Mouse (Mus musculus) stomach, embryonic 14.5 days (tissue): ENCODE results near the gene 3110009E18Rik. TPM values are rescaled to one million over a fixed set of nuclear protein-coding genes. Genes with fewer than 3 reads are reported as not detected.

Experiments used
- ATAC-seq: fragments of 200-750 bp; cut with Nextera tagmentation; 2 replicates; pipeline ENCODE4 v1.8.0; 2017; ENCODE audit warnings: low read depth, moderate TSS enrichment; ENCODE audit not compliant: insufficient number of reproducible peaks, insufficient read depth, low FRiP score
- H3K27ac ChIP-seq: fragments of 300-500 bp; sonication (generic); 2 replicates; pipeline ENCODE4 v1.5.1; 2014; ENCODE audit warnings: mild to moderate bottlenecking, low read length, moderate library complexity, mixed read lengths
- H3K27me3 ChIP-seq: fragments of 300-500 bp; sonication (generic); 2 replicates; pipeline ENCODE4 v1.6.1; 2014; ENCODE audit warnings: low read length, control low read depth, mixed read lengths; ENCODE audit not compliant: control insufficient read depth, insufficient read depth
- H3K36me3 ChIP-seq: fragments of 300-500 bp; sonication (generic); 2 replicates; pipeline ENCODE4 v1.6.1; 2014; ENCODE audit warnings: mild to moderate bottlenecking, control low read depth, low read length, moderate library complexity, mixed read lengths; ENCODE audit not compliant: control insufficient read depth, insufficient read depth
- H3K4me1 ChIP-seq: fragments of 300-500 bp; sonication (generic); 2 replicates; pipeline ENCODE4 v1.6.1; 2014; ENCODE audit warnings: low read length, control low read depth, mixed read lengths; ENCODE audit not compliant: control insufficient read depth, insufficient read depth
- H3K4me2 ChIP-seq: fragments of 300-500 bp; sonication (generic); replicated peaks from 2 replicates; pipeline ENCODE4 v1.6.1; 2014; ENCODE audit warnings: low read depth, low read length, control low read depth
- H3K4me3 ChIP-seq: fragments of 300-500 bp; sonication (generic); 2 replicates; pipeline ENCODE4 v1.5.1; 2014; ENCODE audit warnings: low read depth, low read length, control low read depth
- H3K9ac ChIP-seq: fragments of 300-500 bp; sonication (generic); replicated peaks from 2 replicates; pipeline ENCODE4 v1.6.1; 2014; ENCODE audit warnings: low read depth, mild to moderate bottlenecking, control low read depth, low read length, moderate library complexity, mixed read lengths
- H3K9me3 ChIP-seq: fragments of 300-500 bp; sonication (generic); 2 replicates; pipeline ENCODE4 v1.6.1; 2016; ENCODE audit warnings: low read depth, low read length, control low read depth; ENCODE audit not compliant: control insufficient read depth
- WGBS: fragments of 180-500 bp; shearing (Covaris S2); extraction: QIAGEN DNeasy Blood & Tissue Kit; methylation state at CpG from one replicate; pipeline ENCODE4 v1.1.7; 2014; 5-methylcytosine and 5-hydroxymethylcytosine counted together
- polyA plus RNA-seq: library from polyadenylated mRNA; unstranded; fragments of >200 nt; fragmentation: Nextera tagmentation; extraction: Ambion mirVana; gene quantifications from 2 replicates; pipeline ENCODE4 v1.2.1, GENCODE M21; 2014

3110009E18Rik gene
- polyA plus RNA-seq, 1 experiment from 2014 or later: 22.4 TPM

- Histone ChIP-seq H3K4me3 (no peak overlapping the region), H3K27ac (no peak overlapping the region), H3K27me3 (no peaks in the 10 kb centered on the region), H3K9me3 (no peaks in the 10 kb centered on the region), H3K4me2 (no peak overlapping the region), H3K9ac (no peak overlapping the region), H3K36me3 (no peaks in the 10 kb centered on the region), H3K4me1 (no peaks in the 10 kb centered on the region)
- WGBS: 91% methylated on average over 5 of the region's 5 CpGs
- ATAC-seq: no peak
Observed at GRCm38 (mm10) chr1:120142551-120142950, 21.6 kb downstream of the 3110009E18Rik start.

- 84% methylated on average over 8 of the region's 8 CpGs for WGBS
- Histone ChIP-seq H3K27ac (no peak overlapping the region), H3K9me3 (no peaks in the 10 kb centered on the region), H3K27me3 (no peaks in the 10 kb centered on the region), H3K9ac (no peak overlapping the region), H3K4me3 (no peak overlapping the region), H3K36me3 (no peaks in the 10 kb centered on the region), H3K4me1 (no peaks in the 10 kb centered on the region), H3K4me2 (no peak overlapping the region)
- no peak for ATAC-seq
Observed at GRCm38 (mm10) chr1:120145527-120146216, 24.7 kb downstream of the 3110009E18Rik start.

- ATAC-seq: no peak
- Histone ChIP-seq H3K27me3 (no peaks in the 10 kb centered on the region), H3K9me3 (no peaks in the 10 kb centered on the region)
Observed at GRCm38 (mm10) chr1:120146994-120147393, 26.0 kb downstream of the 3110009E18Rik start.

GRCm38 (mm10) chr1:120154232-120154631 lies 33.2 kb downstream of the 3110009E18Rik start:
- no peak for ATAC-seq

More at GRCm38 (mm10) chr1:120146994-120147393, 26.0 kb downstream of the 3110009E18Rik start:
- H3K27ac ChIP-seq: no peak overlapping the region
- no peaks in the 10 kb centered on the region for H3K36me3 ChIP-seq
- H3K9ac ChIP-seq: no peak overlapping the region
- no peak overlapping the region for H3K4me2 ChIP-seq
- no peaks in the 10 kb centered on the region for H3K4me1 ChIP-seq
- H3K4me3 ChIP-seq: no peak overlapping the region

GRCm38 (mm10) chr1:120155325-120155724 lies 34.3 kb downstream of the 3110009E18Rik start:
- H3K4me3 ChIP-seq: no peak overlapping the region
- ATAC-seq: no peak
- no peak overlapping the region for H3K27ac ChIP-seq
- H3K9me3 ChIP-seq: no peaks in the 10 kb centered on the region
- no peaks in the 10 kb centered on the region for H3K36me3 ChIP-seq
- H3K27me3 ChIP-seq: no peaks in the 10 kb centered on the region
- H3K4me2 ChIP-seq: no peak overlapping the region
- no peak overlapping the region for H3K9ac ChIP-seq
- no peaks in the 10 kb centered on the region for H3K4me1 ChIP-seq
- 31% methylated on average over 1 of the region's 1 CpGs for WGBS

More at GRCm38 (mm10) chr1:120154232-120154631, 33.2 kb downstream of the 3110009E18Rik start:
- H3K27ac ChIP-seq: no peak overlapping the region
- H3K4me3 ChIP-seq: no peak overlapping the region
- no peaks in the 10 kb centered on the region for H3K9me3 ChIP-seq
- no peaks in the 10 kb centered on the region for H3K27me3 ChIP-seq
- H3K9ac ChIP-seq: no peak overlapping the region
- H3K36me3 ChIP-seq: no peaks in the 10 kb centered on the region
- H3K4me2 ChIP-seq: no peak overlapping the region
- no peaks in the 10 kb centered on the region for H3K4me1 ChIP-seq

GRCm38 (mm10) chr1:120158474-120159127 lies 37.6 kb downstream of the 3110009E18Rik start:
- no peak overlapping the region for H3K4me2 ChIP-seq
- 78% methylated on average over 9 of the region's 9 CpGs for WGBS
- H3K9me3 ChIP-seq: no peaks in the 10 kb centered on the region
- no peaks in the 10 kb centered on the region for H3K36me3 ChIP-seq
- no peaks in the 10 kb centered on the region for H3K4me1 ChIP-seq
- ATAC-seq: no peak
- no peaks in the 10 kb centered on the region for H3K27me3 ChIP-seq
- no peak overlapping the region for H3K9ac ChIP-seq
- H3K4me3 ChIP-seq: no peak overlapping the region
- no peak overlapping the region for H3K27ac ChIP-seq

GRCm38 (mm10) chr1:120161502-120161901 lies 40.5 kb downstream of the 3110009E18Rik start:
- Histone ChIP-seq H3K36me3 (no peaks in the 10 kb centered on the region), H3K9me3 (no peaks in the 10 kb centered on the region), H3K4me1 (no peaks in the 10 kb centered on the region), H3K4me3 (no peak overlapping the region), H3K4me2 (no peak overlapping the region), H3K27ac (no peak overlapping the region), H3K27me3 (no peaks in the 10 kb centered on the region), H3K9ac (no peak overlapping the region)
- no peak for ATAC-seq
- WGBS: 88% methylated on average over 5 of the region's 5 CpGs

- WGBS: 58% methylated on average over 1 of the region's 1 CpGs
- ATAC-seq: no peak
- no peak overlapping the region for H3K27ac ChIP-seq
- no peak overlapping the region for H3K4me3 ChIP-seq
- H3K9me3 ChIP-seq: no peaks in the 10 kb centered on the region
- no peak overlapping the region for H3K4me2 ChIP-seq
- H3K36me3 ChIP-seq: no peaks in the 10 kb centered on the region
- H3K27me3 ChIP-seq: no peaks in the 10 kb centered on the region
- H3K9ac ChIP-seq: no peak overlapping the region
- H3K4me1 ChIP-seq: no peaks in the 10 kb centered on the region
Observed at GRCm38 (mm10) chr1:120162616-120163015, 41.6 kb downstream of the 3110009E18Rik start.
